Mouse (Mus musculus) midbrain, embryonic 12.5 days (tissue): ENCODE data around the gene Ptgis. TPM values are rescaled to one million over a fixed set of nuclear protein-coding genes. Genes with fewer than 3 reads are reported as not detected.

ENCODE experiments used
- ATAC-seq: fragments of 200-750 bp; cut with Nextera tagmentation; 2 replicates; pipeline ENCODE4 v1.8.0; 2017; ENCODE audit warnings: low read depth, moderate TSS enrichment, moderate library complexity; ENCODE audit not compliant: low FRiP score
- H3K27ac ChIP-seq: fragments of 300-500 bp; sonication (generic); replicated peaks from 2 replicates; pipeline ENCODE4 v1.5.1; 2016; ENCODE audit warnings: mild to moderate bottlenecking
- H3K27me3 ChIP-seq: fragments of 300-500 bp; sonication (generic); 2 replicates; pipeline ENCODE4 v1.6.1; 2016; ENCODE audit warnings: mild to moderate bottlenecking
- H3K36me3 ChIP-seq: fragments of 300-500 bp; sonication (generic); 2 replicates; pipeline ENCODE4 v1.6.1; 2016
- H3K4me1 ChIP-seq: fragments of 300-500 bp; sonication (generic); 2 replicates; pipeline ENCODE4 v1.6.1; 2016
- H3K4me2 ChIP-seq: fragments of 300-500 bp; sonication (generic); replicated peaks from 2 replicates; pipeline ENCODE4 v1.6.1; 2016; ENCODE audit warnings: mild to moderate bottlenecking, moderate library complexity
- H3K4me3 ChIP-seq: fragments of 300-500 bp; sonication (generic); 2 replicates; pipeline ENCODE4 v1.5.1; 2016; ENCODE audit warnings: mild to moderate bottlenecking
- H3K9ac ChIP-seq: fragments of 300-500 bp; sonication (generic); replicated peaks from 2 replicates; pipeline ENCODE4 v1.6.1; 2016; ENCODE audit warnings: mild to moderate bottlenecking, moderate library complexity
- H3K9me3 ChIP-seq: fragments of 300-500 bp; sonication (generic); 2 replicates; pipeline ENCODE4 v1.6.1; 2016; ENCODE audit warnings: mild to moderate bottlenecking
- WGBS: fragments of 180-500 bp; shearing (Covaris S2); methylation state at CpG from one replicate; pipeline ENCODE4 v1.1.7; 2016; 5-methylcytosine and 5-hydroxymethylcytosine counted together
- polyA plus RNA-seq: library from polyadenylated mRNA; unstranded; fragments of >200 nt; fragmentation: Nextera tagmentation; extraction: Ambion mirVana; gene quantifications from 2 replicates; pipeline ENCODE4 v1.2.1, GENCODE M21; 2016

The Ptgis gene
- polyA plus RNA-seq, 1 experiment from 2014 or later, result 9.1 TPM

DNA sequence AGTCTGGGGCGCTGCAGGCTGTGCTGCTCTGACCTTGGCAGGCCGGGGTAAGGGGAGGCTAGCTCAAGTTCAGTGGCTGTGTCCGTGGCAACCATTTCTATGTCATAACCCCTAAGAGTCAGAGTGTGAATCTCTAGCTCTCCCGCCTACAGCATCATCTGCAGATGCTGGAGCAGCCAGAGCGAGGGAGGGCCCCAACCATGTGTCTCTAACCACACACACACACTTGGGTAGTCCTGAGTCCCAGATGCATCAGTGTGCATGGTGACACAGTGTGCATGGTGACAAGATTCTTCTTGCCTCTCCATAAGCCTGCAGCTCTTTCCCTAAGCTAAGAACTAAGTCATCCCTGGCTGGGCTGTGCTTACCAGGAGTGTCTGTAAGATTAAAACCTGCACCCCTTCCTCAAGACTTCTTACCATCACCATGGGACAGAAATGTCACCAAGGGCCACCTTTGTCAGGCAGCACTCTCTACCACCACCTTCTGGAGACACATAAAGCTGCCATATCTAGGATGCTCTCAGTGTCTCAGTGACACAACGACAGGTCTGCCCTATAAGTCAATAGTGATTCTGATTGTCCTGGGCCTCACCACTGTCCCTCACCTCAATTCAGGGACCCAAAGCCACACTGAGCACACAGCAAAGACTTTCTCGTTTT is 36.8 kb downstream of the Ptgis start:
- no peak for ATAC-seq
- H3K27ac ChIP-seq, result no peak overlapping the region
- H3K4me3 ChIP-seq, result no peak overlapping the region
- no peaks in the 10 kb centered on the region for H3K9me3 ChIP-seq
- 0 out of 2 replicates have a peak, but pooled peaks cover 5% of the 10 kb centered on the region for H3K27me3 ChIP-seq
- no peak overlapping the region for H3K4me2 ChIP-seq
- 77% methylated on average over 7 of the region's 7 CpGs for WGBS
- no peaks in the 10 kb centered on the region for H3K36me3 ChIP-seq
- peaks cover 21% of the 10 kb centered on the region for H3K4me1 ChIP-seq
- no peak overlapping the region for H3K9ac ChIP-seq

DNA sequence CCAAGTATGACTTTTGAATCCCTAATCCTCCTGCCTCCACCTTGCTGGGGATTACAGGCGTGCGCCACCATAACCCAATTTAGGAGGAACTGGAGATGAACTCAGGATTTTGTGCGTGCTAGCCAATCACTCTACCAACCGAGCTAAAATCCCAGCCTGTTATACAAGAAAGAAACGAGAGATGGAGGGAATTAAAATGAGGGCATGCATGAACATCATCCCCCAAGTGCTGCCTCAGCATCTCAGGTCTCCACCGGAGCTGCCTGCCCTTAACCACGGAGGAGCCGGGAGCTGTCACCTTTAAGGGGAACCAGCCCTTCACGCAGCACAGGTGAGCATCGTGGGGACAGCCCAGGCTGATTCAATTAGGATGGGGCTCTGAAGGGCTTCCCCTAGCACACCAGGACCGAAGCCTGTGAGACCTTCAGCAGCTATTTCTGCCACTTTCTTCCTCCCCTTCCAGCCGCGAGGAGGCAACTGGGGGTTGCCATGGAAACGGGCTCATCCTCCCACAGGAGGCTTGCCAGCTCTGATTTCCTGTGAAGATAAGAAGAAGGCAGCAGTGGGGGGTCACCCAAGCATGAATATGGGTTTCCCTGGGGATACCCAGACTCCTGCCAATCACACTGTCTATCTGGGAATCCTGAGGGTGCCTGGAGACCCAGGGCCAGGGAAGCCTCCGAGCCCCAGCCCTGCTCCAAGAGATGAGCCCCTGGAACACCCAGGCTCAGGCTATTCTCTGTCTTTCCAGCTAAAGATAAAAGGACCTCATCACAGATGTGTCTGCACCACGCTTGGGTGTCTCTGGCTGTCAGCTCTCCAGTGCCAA is 38.7 kb downstream of the Ptgis start:
- H3K36me3 ChIP-seq, result no peaks in the 10 kb centered on the region
- H3K9me3 ChIP-seq, result no peaks in the 10 kb centered on the region
- H3K27ac ChIP-seq, result peak overlapping the region; percentile 75
- no peak overlapping the region for H3K4me3 ChIP-seq
- 28% methylated on average over 16 of the region's 16 CpGs for WGBS
- H3K4me1 ChIP-seq, result peaks cover 23% of the 10 kb centered on the region
- no peak overlapping the region for H3K9ac ChIP-seq
- H3K4me2 ChIP-seq, result peak overlapping the region; percentile 16
- peak; percentile 19; the same call in 1 of the 2 replicates for ATAC-seq
- H3K27me3 ChIP-seq, result 0 out of 2 replicates have a peak, but pooled peaks cover 5% of the 10 kb centered on the region

DNA sequence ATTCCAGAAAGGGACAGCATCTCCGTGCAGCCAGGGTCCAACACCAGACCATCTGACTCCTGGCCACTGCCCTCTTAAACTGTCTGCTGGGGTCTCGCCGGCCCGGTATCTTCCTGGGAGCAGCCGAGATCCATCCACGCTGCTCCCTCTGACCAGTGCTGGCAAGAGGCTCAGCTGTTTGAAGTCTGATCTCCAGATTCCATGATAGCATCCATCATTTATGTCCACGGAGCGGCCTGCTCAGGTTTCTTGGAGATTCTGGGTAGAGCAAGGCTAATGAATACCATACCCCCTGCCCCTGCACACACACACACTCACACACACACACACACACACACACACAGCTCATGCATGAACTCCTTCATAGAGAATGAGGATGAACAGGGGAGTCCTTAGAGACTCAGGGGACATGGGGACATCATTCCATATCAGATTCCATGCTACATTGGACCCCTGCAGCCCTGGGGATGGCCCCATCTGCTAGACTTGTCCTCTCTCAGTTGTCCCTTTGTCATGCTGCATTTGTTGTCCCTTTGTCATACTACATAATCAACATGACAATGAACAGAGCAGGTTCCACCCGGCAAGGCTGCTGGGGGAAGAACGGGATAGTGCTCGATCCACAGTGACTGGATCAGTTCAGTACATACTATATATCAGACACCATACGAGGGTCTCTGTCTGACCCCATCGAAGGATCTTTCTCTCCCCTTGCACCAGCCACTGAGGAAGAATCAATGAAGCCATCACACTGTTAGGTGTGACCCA is 41.6 kb downstream of the Ptgis start:
- no peak overlapping the region for H3K9ac ChIP-seq
- H3K36me3 ChIP-seq, result no peaks in the 10 kb centered on the region
- WGBS, result 58% methylated on average over 13 of the region's 13 CpGs
- no peaks in the 10 kb centered on the region for H3K9me3 ChIP-seq
- peaks cover 23% of the 10 kb centered on the region for H3K4me1 ChIP-seq
- no peak overlapping the region for H3K4me2 ChIP-seq
- no peak overlapping the region for H3K4me3 ChIP-seq
- 0 out of 2 replicates have a peak, but pooled peaks cover 5% of the 10 kb centered on the region for H3K27me3 ChIP-seq
- no peak for ATAC-seq
- H3K27ac ChIP-seq, result peak overlapping the region; percentile 12; the same call in 1 of the 2 replicates

DNA sequence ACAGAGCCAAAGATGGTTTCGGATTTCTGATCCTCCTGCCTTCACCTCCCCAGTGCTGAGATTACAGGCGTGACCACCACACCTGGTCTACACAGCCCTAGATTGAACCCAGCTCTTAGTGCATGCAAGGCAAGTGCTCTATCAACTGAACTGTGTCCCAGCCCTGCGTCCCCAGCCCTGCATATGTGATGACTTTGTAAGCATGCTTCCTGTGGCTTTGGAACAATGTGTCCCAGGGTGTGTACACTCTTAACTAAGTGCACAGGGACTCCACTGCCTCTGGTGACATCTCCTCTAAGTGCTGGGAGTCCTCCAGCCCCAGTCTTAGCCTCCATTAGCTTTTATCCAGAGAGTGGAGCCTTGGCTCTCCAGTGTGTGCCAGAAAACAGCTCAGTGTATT is 47.0 kb downstream of the Ptgis start:
- WGBS, result 85% methylated on average over 3 of the region's 3 CpGs
- no peak for ATAC-seq

DNA sequence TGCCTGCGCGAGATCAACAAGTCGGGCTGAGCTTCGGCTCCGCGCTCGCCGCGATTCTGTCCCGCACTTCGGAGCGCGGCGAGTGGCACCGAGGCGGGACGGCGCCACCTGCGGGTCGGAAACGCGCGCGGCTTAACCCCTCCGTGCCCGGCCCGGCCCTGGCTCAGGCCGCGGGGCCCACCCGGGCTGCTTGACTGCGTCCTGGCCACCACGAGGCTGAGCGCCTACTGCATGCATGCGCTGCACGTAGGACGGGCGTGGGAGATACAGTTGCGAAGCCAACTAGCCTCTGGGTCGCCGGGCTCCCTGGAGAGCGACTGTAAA is 50.4 kb downstream of the Ptgis start, which contains the start of gene Kcnb1:
Gene Kcnb1 (minus strand): TSS at position 80 of the 324 bp plus-strand sequence.
- H3K27ac ChIP-seq, result no peak within 1 kb of the TSS; the same call in 1 of the 2 replicates
- no peaks in the 10 kb centered on the region for H3K36me3 ChIP-seq
- no peaks in the 10 kb centered on the region for H3K9me3 ChIP-seq
- peak within 1 kb of the TSS; percentile 61 for H3K9ac ChIP-seq
- WGBS, result under 1% methylated on average over 40 of the region's 41 CpGs
- peaks cover 62% of the 10 kb centered on the region for H3K27me3 ChIP-seq
- peak within 1 kb of the TSS; percentile 60 for H3K4me3 ChIP-seq
- peaks cover 26% of the 10 kb centered on the region for H3K4me1 ChIP-seq
- peak; percentile 78 for ATAC-seq
- peak within 1 kb of the TSS; percentile 81 for H3K4me2 ChIP-seq

More for the DNA sequence above, 47.0 kb downstream of the Ptgis start:
- Histone ChIP-seq H3K27me3 (peaks cover 33% of the 10 kb centered on the region), H3K4me2 (no peak overlapping the region), H3K9ac (no peak overlapping the region), H3K4me1 (peaks cover 22% of the 10 kb centered on the region), H3K9me3 (no peaks in the 10 kb centered on the region), H3K4me3 (no peak overlapping the region), H3K27ac (no peak overlapping the region), H3K36me3 (no peaks in the 10 kb centered on the region)

DNA sequence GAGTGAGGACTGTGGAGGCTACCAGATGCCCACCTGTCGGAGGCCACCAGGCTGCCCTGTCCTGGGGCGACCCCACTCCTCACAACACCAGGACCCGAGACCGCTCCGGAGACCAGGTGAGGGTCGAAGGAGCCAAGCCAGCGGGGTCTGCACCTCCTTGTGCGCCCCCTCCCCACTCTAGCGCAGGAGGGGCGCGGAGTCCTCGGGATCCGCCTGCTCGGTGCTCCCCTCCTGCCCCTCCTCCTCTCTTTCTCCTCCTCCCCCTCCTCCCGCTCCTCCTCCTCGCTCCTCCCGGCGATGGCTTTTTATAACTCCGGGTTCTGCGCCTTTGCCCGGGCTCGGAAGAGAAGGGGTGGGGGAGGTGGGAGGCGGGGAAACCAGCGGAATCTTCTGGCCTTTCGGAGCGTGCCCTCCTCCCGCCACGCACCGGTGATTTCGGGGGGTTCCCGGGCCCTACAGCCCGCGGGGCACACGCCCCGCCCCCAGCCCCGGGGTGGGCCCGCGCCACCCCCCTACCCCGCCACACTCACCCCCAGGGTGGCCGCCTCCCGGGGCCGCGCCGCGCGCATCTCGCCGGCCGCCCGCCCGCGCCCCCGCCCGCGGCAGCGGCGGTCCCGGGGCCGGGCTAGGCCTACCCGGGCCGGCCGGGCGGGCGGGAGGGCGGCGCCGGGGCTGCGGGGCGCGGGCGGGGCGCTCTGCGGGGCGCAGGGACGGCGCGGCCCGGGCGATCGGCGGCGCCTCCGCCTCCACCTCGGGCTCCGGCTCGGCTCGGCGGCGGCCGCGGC is 50.9 kb downstream of the Ptgis start:
- ATAC-seq, result peak; percentile 79
- peak overlapping the region; percentile 61; the same call in 1 of the 2 replicates for H3K9ac ChIP-seq
- peaks cover 62% of the 10 kb centered on the region for H3K27me3 ChIP-seq
- no peaks in the 10 kb centered on the region for H3K9me3 ChIP-seq
- H3K36me3 ChIP-seq, result no peaks in the 10 kb centered on the region
- H3K27ac ChIP-seq, result no peak overlapping the region
- peak overlapping the region; percentile 60 for H3K4me3 ChIP-seq
- H3K4me1 ChIP-seq, result peaks cover 26% of the 10 kb centered on the region
- peak overlapping the region; percentile 81 for H3K4me2 ChIP-seq
- WGBS, result under 1% methylated on average over 29 of the region's 91 CpGs

DNA sequence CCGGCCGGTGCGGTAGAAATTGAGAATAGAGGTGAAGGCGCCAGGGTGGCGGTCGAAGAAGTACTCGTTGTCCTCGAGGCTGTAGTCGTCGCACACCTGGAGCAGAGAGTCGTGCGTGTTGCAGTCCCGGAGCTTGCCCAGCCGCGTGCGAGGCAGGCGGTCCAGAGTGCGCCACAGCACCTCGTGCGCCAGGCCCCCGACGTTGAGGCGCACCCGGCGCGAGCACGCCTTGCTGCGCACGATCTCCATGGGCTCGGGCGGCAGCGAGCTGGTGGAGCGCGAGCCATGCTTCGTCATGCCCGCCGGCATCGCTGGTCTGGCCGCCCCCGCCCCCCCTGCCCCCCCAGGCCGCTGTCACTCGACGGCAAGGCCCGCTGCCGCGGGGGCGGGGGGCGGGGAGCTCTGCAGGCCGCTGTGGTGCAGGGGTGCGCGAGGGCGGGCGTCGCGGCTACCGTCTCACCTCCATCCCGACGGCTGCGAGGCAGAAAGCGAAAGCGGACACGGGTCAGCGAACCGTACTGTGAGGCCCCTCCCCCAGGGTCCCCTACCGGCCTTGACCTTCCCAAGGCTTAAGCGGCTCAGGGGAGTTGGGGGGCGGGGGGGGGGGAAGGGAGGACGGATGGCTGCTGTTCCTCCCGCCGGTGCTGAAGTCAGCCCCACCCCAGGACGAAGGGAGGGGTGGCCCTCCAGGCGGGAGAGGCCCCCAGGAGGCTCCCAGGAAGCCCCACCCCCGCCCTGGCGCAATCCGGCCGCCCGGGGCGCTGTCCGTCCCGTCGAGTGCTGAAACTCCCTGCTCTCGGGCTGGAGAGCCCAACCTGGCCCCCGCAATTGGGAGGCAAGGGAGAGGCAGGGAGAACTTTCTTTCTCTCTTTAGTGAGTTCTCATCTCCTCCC is 51.8 kb downstream of the Ptgis start:
- Histone ChIP-seq H3K27me3 (peaks cover 62% of the 10 kb centered on the region), H3K9me3 (no peaks in the 10 kb centered on the region), H3K27ac (no peak overlapping the region), H3K9ac (no peak overlapping the region), H3K4me2 (peak overlapping the region; percentile 81), H3K4me1 (peaks cover 26% of the 10 kb centered on the region), H3K4me3 (peak overlapping the region; percentile 60), H3K36me3 (no peaks in the 10 kb centered on the region)
- ATAC-seq, result peak; percentile 38
- 22% methylated on average over 62 of the region's 83 CpGs for WGBS

DNA sequence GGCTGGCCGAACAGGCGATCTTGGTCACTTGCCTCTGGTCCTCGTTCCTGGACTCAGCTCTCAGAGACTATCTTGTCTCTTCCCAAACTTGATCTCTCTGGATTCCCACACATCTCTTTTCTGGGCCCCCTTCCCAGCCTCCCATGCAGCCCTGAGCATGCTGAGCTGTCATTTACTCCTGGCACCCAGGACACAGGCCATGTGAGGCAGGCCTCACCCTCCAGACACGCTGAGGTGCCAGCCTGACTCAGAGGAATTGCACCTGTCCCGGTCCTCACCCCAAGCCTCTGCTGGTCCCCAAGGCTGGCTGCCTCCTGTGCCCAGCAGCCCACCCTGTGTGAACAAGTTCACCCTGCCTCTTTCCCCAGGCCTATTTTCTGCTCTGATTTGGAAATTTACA is 53.3 kb downstream of the Ptgis start:
- Histone ChIP-seq H3K27ac (no peak overlapping the region), H3K9me3 (no peaks in the 10 kb centered on the region), H3K4me1 (peaks cover 26% of the 10 kb centered on the region), H3K9ac (no peak overlapping the region), H3K36me3 (no peaks in the 10 kb centered on the region), H3K4me2 (no peak overlapping the region), H3K4me3 (no peak overlapping the region), H3K27me3 (peaks cover 62% of the 10 kb centered on the region)
- 80% methylated on average over 5 of the region's 5 CpGs for WGBS
- no peak for ATAC-seq

DNA sequence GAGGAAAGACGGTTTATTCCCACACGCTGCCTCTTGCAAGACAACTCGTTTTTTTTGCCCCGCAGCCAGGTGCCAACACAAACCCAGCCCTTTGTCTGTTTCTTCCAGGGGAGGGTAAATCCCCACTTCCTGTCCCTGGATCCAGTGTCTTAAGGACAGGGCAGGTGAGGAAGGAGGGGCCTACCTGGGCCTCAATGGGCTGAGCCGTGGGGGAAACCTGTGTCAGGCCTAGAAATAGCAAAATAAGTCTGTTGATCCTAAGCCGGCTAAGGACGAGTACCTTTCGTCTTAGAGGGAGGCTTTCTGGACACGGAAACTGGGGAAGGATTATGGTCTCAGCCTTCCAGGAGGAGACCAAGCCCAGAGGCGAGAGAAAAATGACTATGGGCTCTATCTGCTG is 53.9 kb downstream of the Ptgis start:
- WGBS, result 45% methylated on average over 10 of the region's 10 CpGs
- ATAC-seq, result no peak
- Histone ChIP-seq H3K9ac (no peak overlapping the region), H3K36me3 (no peaks in the 10 kb centered on the region), H3K27ac (no peak overlapping the region), H3K4me1 (peaks cover 26% of the 10 kb centered on the region), H3K4me2 (no peak overlapping the region), H3K9me3 (no peaks in the 10 kb centered on the region), H3K27me3 (peaks cover 58% of the 10 kb centered on the region), H3K4me3 (no peak overlapping the region)

DNA sequence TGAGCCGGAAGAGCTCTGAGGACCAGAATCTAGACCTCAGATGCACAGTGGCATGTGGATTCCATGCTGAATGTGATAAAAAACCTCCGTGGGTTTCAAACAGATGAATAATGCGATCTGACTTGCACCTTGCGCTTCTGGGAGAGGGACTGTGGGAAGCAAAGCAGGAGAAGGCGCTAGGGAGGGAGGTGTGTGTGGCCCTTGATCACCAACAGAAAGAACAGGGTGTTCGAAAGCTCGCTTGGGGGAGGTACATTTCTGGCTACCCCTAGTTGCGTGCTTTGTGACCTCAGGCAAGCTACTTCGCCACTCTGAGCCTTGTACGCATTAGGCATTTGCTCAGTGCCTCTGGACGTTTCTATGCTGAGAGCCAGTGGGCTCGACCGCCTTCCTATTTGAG is 54.4 kb downstream of the Ptgis start:
- no peak overlapping the region for H3K27ac ChIP-seq
- no peak overlapping the region for H3K9ac ChIP-seq
- no peaks in the 10 kb centered on the region for H3K36me3 ChIP-seq
- H3K27me3 ChIP-seq, result peaks cover 53% of the 10 kb centered on the region
- peaks cover 26% of the 10 kb centered on the region for H3K4me1 ChIP-seq
- H3K9me3 ChIP-seq, result no peaks in the 10 kb centered on the region
- no peak overlapping the region for H3K4me3 ChIP-seq
- WGBS, result 62% methylated on average over 13 of the region's 13 CpGs
- ATAC-seq, result no peak
- no peak overlapping the region for H3K4me2 ChIP-seq
